Comparison of ENCODE assay signal across 8 mouse cellular contexts in the genomic region with DNA sequence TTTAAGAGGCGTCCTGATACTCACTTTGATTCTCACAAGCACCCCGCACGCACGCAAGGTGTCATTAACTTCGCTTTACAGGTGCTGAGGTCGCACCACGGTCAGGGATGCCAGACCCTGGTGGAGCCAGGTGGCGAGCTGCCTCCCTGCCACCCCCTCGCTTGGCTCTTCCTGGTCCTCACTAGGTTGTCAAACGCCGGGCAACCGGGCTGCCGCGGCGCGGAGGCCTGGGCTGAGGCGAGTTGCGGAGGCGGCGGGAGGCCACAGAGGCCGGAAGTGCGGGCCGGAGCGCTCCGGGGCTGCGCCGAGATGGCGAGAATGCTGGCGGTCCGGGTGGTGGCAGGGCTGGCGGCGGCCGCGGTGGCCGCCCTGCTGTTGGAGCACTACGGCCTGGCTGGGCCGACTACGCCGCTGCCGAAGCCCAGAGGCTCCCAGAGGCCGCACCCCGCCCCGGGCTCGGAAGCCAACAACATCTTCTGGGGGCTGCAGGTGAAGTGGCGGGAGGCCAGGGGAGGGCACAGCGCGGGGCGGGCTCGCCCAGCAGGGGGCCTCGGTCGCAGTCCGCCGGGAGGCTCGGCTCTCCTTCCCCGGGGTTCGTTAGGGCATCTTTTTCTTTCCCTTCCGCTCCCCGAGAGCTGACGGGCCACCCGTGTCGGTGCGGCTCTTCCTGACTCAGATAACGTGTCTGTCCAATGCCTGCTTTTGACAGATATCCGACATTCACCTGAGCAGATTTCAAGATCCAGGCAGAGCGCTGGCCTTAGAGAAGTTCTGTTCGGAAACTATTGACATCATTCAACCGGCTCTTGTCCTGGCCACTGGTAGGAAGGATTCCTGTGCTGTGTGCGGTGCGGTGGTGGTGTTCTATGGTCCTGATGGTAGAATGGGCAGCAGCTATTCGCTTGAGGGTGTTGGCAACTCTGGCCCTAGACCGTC. TPM values are rescaled to one million over a fixed set of nuclear protein-coding genes. Genes with fewer than 3 reads are reported as not detected.
DNase-seq lines count a peak whose midpoint lies in the region; ATAC-seq lines count a peak whose summit lies in the region.

A gene (plus strand): TSS at position 28 of the 936 bp plus-strand sequence.

- H3K4me2 ChIP-seq in heart, embryonic 12.5 days: peak within 1 kb of the TSS; percentile 89
- peak within 1 kb of the TSS; percentile 92 for H3K4me2 ChIP-seq in kidney, embryonic 16.5 days (replicated peaks; ENCODE audit: low read depth, low read length)
- H3K4me2 ChIP-seq in liver, embryonic 12.5 days: peak within 1 kb of the TSS; percentile 87
- peak within 1 kb of the TSS; percentile 72 for H3K4me2 ChIP-seq in stomach, embryonic 14.5 days (replicated peaks; ENCODE audit: low read depth, low read length)

- peak within 1 kb of the TSS; percentile 95 for H3K4me3 ChIP-seq in brown adipose tissue, adult 24 weeks (ENCODE audit: insufficient read depth, low read depth, low read length)
- peak within 1 kb of the TSS; percentile 77 for H3K4me3 ChIP-seq in heart, embryonic 12.5 days
- H3K4me3 ChIP-seq in kidney, embryonic 16.5 days (ENCODE audit: low read length): peak within 1 kb of the TSS; percentile 81
- H3K4me3 ChIP-seq in liver, embryonic 12.5 days: peak within 1 kb of the TSS; percentile 80
- H3K4me3 ChIP-seq in stomach, embryonic 14.5 days (ENCODE audit: low read depth, low read length): peak within 1 kb of the TSS; percentile 66

- H3K27me3 ChIP-seq in heart, embryonic 12.5 days (replicated peaks): no peaks in the 10 kb centered on the region
- H3K27me3 ChIP-seq in kidney, embryonic 16.5 days (ENCODE audit: insufficient read depth, low read length): no peaks in the 10 kb centered on the region
- H3K27me3 ChIP-seq in liver, embryonic 12.5 days (replicated peaks): no peaks in the 10 kb centered on the region
- H3K27me3 ChIP-seq in stomach, embryonic 14.5 days (ENCODE audit: control insufficient read depth, insufficient read depth, low read length): no peaks in the 10 kb centered on the region

- peak within 1 kb of the TSS; percentile 77 for H3K9ac ChIP-seq in heart, embryonic 12.5 days
- H3K9ac ChIP-seq in kidney, embryonic 16.5 days (replicated peaks; ENCODE audit: low read length): peak within 1 kb of the TSS; percentile 88
- peak within 1 kb of the TSS; percentile 92 for H3K9ac ChIP-seq in liver, embryonic 12.5 days
- peak within 1 kb of the TSS; percentile 37 for H3K9ac ChIP-seq in stomach, embryonic 14.5 days (replicated peaks; ENCODE audit: low read depth, low read length)

- no peaks in the 10 kb centered on the region for H3K36me3 ChIP-seq in heart, embryonic 12.5 days
- no peaks in the 10 kb centered on the region for H3K36me3 ChIP-seq in kidney, embryonic 16.5 days (ENCODE audit: insufficient read depth, low read length)
- no peaks in the 10 kb centered on the region for H3K36me3 ChIP-seq in liver, embryonic 12.5 days
- no peaks in the 10 kb centered on the region for H3K36me3 ChIP-seq in stomach, embryonic 14.5 days (ENCODE audit: control insufficient read depth, insufficient read depth, low read length)

- WGBS in heart, embryonic 12.5 days: 1% methylated on average over 71 of the region's 71 CpGs
- WGBS in kidney, embryonic 16.5 days: 1% methylated on average over 52 of the region's 71 CpGs
- WGBS in liver, embryonic 12.5 days (ENCODE audit: insufficient replicate concordance): 1% methylated on average over 69 of the region's 71 CpGs
- WGBS in stomach, embryonic 14.5 days: 1% methylated on average over 62 of the region's 71 CpGs

- ATAC-seq in erythroid progenitor cell, adult 5-6 weeks (replicated peaks; ENCODE audit: low FRiP score, poor library complexity, severe bottlenecking): peak; percentile 84
- peak; percentile 85 for ATAC-seq in heart, embryonic 12.5 days (ENCODE audit: insufficient number of reproducible peaks, low FRiP score)
- peak; percentile 91 for ATAC-seq in kidney, embryonic 16.5 days (ENCODE audit: low FRiP score, low TSS enrichment)
- ATAC-seq in liver, embryonic 12.5 days: peak; percentile 84
- ATAC-seq in stomach, embryonic 14.5 days (ENCODE audit: insufficient number of reproducible peaks, insufficient read depth, low FRiP score, low read depth): peak; percentile 78

- no peaks in the 10 kb centered on the region for H3K9me3 ChIP-seq in heart, embryonic 12.5 days (replicated peaks)
- H3K9me3 ChIP-seq in kidney, embryonic 16.5 days (ENCODE audit: low read length): no peaks in the 10 kb centered on the region
- H3K9me3 ChIP-seq in liver, embryonic 12.5 days (replicated peaks): no peaks in the 10 kb centered on the region
- H3K9me3 ChIP-seq in stomach, embryonic 14.5 days (ENCODE audit: control insufficient read depth, low read depth, low read length): no peaks in the 10 kb centered on the region

- peaks cover 4% of the 10 kb centered on the region; the same call in 1 of the 2 replicates for H3K4me1 ChIP-seq in brown adipose tissue, adult 24 weeks (ENCODE audit: control insufficient read depth, insufficient read depth, insufficient read length, low read length)
- H3K4me1 ChIP-seq in heart, embryonic 12.5 days (replicated peaks): no peaks in the 10 kb centered on the region; the same call in 1 of the 2 replicates
- peaks cover 5% of the 10 kb centered on the region; the same call in 1 of the 2 replicates for H3K4me1 ChIP-seq in kidney, embryonic 16.5 days (ENCODE audit: insufficient read depth, low read length)
- peaks cover 41% of the 10 kb centered on the region for H3K4me1 ChIP-seq in liver, embryonic 12.5 days
- H3K4me1 ChIP-seq in stomach, embryonic 14.5 days (ENCODE audit: control insufficient read depth, insufficient read depth, low read length): no peaks in the 10 kb centered on the region

- peak; percentile 65 to 68 for DNase-seq in CD8-positive naive resting alpha-beta T cell, adult 2 months (ENCODE audit: low read depth in 2 of 2, low spot score in 2 of 2)
- DNase-seq in naive thymus-derived CD4-positive, alpha-beta T cell, adult 2 months (ENCODE audit: low read depth): peak; percentile 78

- peak within 1 kb of the TSS; percentile 80 for H3K27ac ChIP-seq in brown adipose tissue, adult 24 weeks (replicated peaks; ENCODE audit: low read depth, low read length)
- peak within 1 kb of the TSS; percentile 52 for H3K27ac ChIP-seq in heart, embryonic 12.5 days (ENCODE audit: poor library complexity, severe bottlenecking)
- H3K27ac ChIP-seq in kidney, embryonic 16.5 days (ENCODE audit: low read length): peak within 1 kb of the TSS; percentile 78
- H3K27ac ChIP-seq in liver, embryonic 12.5 days: peak within 1 kb of the TSS; percentile 98
- H3K27ac ChIP-seq in stomach, embryonic 14.5 days (ENCODE audit: low read length): peak within 1 kb of the TSS; percentile 11; the same call in 1 of the 2 replicates

RNA-seq across cellular contexts. Expression of the gene that starts here (rescaled TPM):
- 4.8 and 5.3 TPM in 2 replicates for polyA plus RNA-seq in brown adipose tissue, adult 24 weeks (2012; ENCODE audit: insufficient read depth, insufficient read length, missing spikeins)
- 3.2 and 5.0 TPM in 2 replicates for total RNA-seq in erythroid progenitor cell, adult 5-6 weeks (2015; ENCODE audit: low replicate concordance)
- 3.7 and 8.4 TPM in 2 replicates for total RNA-seq in erythroid progenitor cell, adult 5-6 weeks (2017; ENCODE audit: low replicate concordance)
- polyA plus RNA-seq in heart, embryonic 12.5 days (2016; fragmentation: Nextera tagmentation; extraction: Ambion mirVana): 2.0 and 2.8 TPM in 2 replicates
- 5.3 and 5.8 TPM in 2 replicates for polyA plus RNA-seq in kidney, embryonic 16.5 days (2015; fragmentation: Nextera tagmentation; extraction: Ambion mirVana)
- 2.1 and 3.6 TPM in 2 replicates for polyA plus RNA-seq in liver, embryonic 12.5 days (2016; fragmentation: Nextera tagmentation; extraction: Ambion mirVana)
- 4.2 and 5.6 TPM in 2 replicates for polyA plus RNA-seq in stomach, embryonic 14.5 days (2014; fragmentation: Nextera tagmentation; extraction: Ambion mirVana)

Comparison
In these comparisons a context has a peak if more than half of its experiments do, and no peak if none do; other contexts are left out.
1. Peak in every context shown above with its lines: DNase-seq, ATAC-seq, H3K4me3 ChIP-seq and H3K27ac ChIP-seq.
2. H3K27ac ChIP-seq: peak in every context shown above with its lines; median percentile 98 in liver, embryonic 12.5 days; 80 in brown adipose tissue, adult 24 weeks; 78 in kidney, embryonic 16.5 days; 52 in heart, embryonic 12.5 days; 11 in stomach, embryonic 14.5 days.
3. H3K9ac ChIP-seq: peak in every context shown above with its lines; median percentile 92 in liver, embryonic 12.5 days; 88 in kidney, embryonic 16.5 days; 77 in heart, embryonic 12.5 days; 37 in stomach, embryonic 14.5 days.